Mouse (Mus musculus) ES-Bruce4 (cell line): Measurements from ENCODE around the gene Col24a1. TPM values are rescaled to one million over a fixed set of nuclear protein-coding genes. Genes with fewer than 3 reads are reported as not detected.

Source experiments
- H3K27ac ChIP-seq: 2 replicates; pipeline ENCODE4 v1.5.1; 2012; ENCODE audit warnings: low read length, inconsistent platforms; ENCODE audit not compliant: insufficient read depth
- H3K27me3 ChIP-seq: 2 replicates; pipeline ENCODE4 v1.6.1; 2012; ENCODE audit warnings: mild to moderate bottlenecking, low read length, inconsistent platforms; ENCODE audit not compliant: control insufficient read depth, poor library complexity, insufficient read depth, severe bottlenecking
- H3K36me3 ChIP-seq: 2 replicates; pipeline ENCODE4 v1.6.1; 2012; ENCODE audit warnings: inconsistent platforms, mild to moderate bottlenecking, low read length, moderate library complexity; ENCODE audit not compliant: control insufficient read depth, poor library complexity, insufficient read depth, severe bottlenecking
- H3K4me1 ChIP-seq: one replicate; pipeline ENCODE4 v1.8.1; 2011; ENCODE audit warnings: low read length; ENCODE audit not compliant: control insufficient read depth, insufficient read depth
- H3K4me3 ChIP-seq: 2 replicates; pipeline ENCODE4 v1.5.1; 2011; ENCODE audit warnings: low read depth, mild to moderate bottlenecking, low read length
- H3K9ac ChIP-seq: 2 replicates; pipeline ENCODE4 v1.6.1; 2012; ENCODE audit warnings: low read depth, mild to moderate bottlenecking, inconsistent platforms; ENCODE audit not compliant: poor library complexity, severe bottlenecking
- H3K9me3 ChIP-seq: replicated peaks from 2 replicates; pipeline ENCODE4 v1.6.1; 2012; ENCODE audit warnings: mild to moderate bottlenecking, low read length, inconsistent platforms; ENCODE audit not compliant: control insufficient read depth, poor library complexity, insufficient read depth, severe bottlenecking
- CTCF ChIP-seq: IDR thresholded peaks from one replicate; pipeline ENCODE4 v1.8.1; 2011; ENCODE audit warnings: low read depth, low read length
- EP300 ChIP-seq: IDR thresholded peaks from 2 replicates; pipeline ENCODE4 v1.6.1; 2011; ENCODE audit warnings: low read depth, low read length; ENCODE audit not compliant: insufficient read depth
- POLR2A ChIP-seq: IDR thresholded peaks from one replicate; pipeline ENCODE4 v1.8.1; 2011; ENCODE audit warnings: low read length; ENCODE audit not compliant: insufficient read depth
- polyA plus RNA-seq: library from polyadenylated mRNA; stranded (reverse); fragments of >200 nt; gene quantifications from 2 replicates; pipeline ENCODE4 v1.2.4, GENCODE M21; 2011; ENCODE audit warnings: low read depth; ENCODE audit not compliant: missing spikeins, insufficient read depth, insufficient read length

The Col24a1 gene
- polyA plus RNA-seq, 1 experiment, result 0.78 TPM

GRCm38 (mm10) chr3:145263131-145263530 is 29.1 kb upstream of the Col24a1 start:
- H3K27ac ChIP-seq, result no peak overlapping the region
- H3K36me3 ChIP-seq, result no peaks in the 10 kb centered on the region
- H3K4me1 ChIP-seq, result no peaks in the 10 kb centered on the region
- no peak overlapping the region for H3K9ac ChIP-seq
- H3K27me3 ChIP-seq, result no peaks in the 10 kb centered on the region
- no peak overlapping the region for H3K4me3 ChIP-seq
- no peaks in the 10 kb centered on the region for H3K9me3 ChIP-seq
- no peak for TF ChIP-seq CTCF
- TF ChIP-seq POLR2A, result no peak
- TF ChIP-seq EP300, result no peak

- no peak overlapping the region for H3K27ac ChIP-seq
- no peaks in the 10 kb centered on the region for H3K4me1 ChIP-seq
- no peak overlapping the region for H3K4me3 ChIP-seq
- no peaks in the 10 kb centered on the region for H3K9me3 ChIP-seq
- H3K27me3 ChIP-seq, result no peaks in the 10 kb centered on the region; the same call in 1 of the 2 replicates
- no peak overlapping the region for H3K9ac ChIP-seq
- no peaks in the 10 kb centered on the region for H3K36me3 ChIP-seq
- TF ChIP-seq CTCF, result no peak
- TF ChIP-seq EP300, result no peak
- TF ChIP-seq POLR2A, result no peak
Observed at GRCm38 (mm10) chr3:145268066-145268465, 24.2 kb upstream of the Col24a1 start.

- no peak overlapping the region for H3K9ac ChIP-seq
- no peaks in the 10 kb centered on the region for H3K9me3 ChIP-seq
- H3K27me3 ChIP-seq, result no peaks in the 10 kb centered on the region
- TF ChIP-seq POLR2A, result no peak
- no peak for TF ChIP-seq CTCF
- no peak for TF ChIP-seq EP300
- H3K4me1 ChIP-seq, result no peaks in the 10 kb centered on the region
- H3K4me3 ChIP-seq, result no peak overlapping the region
- no peak overlapping the region for H3K27ac ChIP-seq
- no peaks in the 10 kb centered on the region for H3K36me3 ChIP-seq
Observed at GRCm38 (mm10) chr3:145274191-145274590, 18.1 kb upstream of the Col24a1 start.

GRCm38 (mm10) chr3:145293207-145293606 is 935 bp downstream of the Col24a1 start:
- no peak overlapping the region for H3K9ac ChIP-seq
- no peak overlapping the region for H3K27ac ChIP-seq
- TF ChIP-seq CTCF (no peak), POLR2A (no peak), EP300 (no peak)
- H3K9me3 ChIP-seq, result no peaks in the 10 kb centered on the region
- no peaks in the 10 kb centered on the region for H3K36me3 ChIP-seq
- H3K4me1 ChIP-seq, result no peaks in the 10 kb centered on the region
- no peaks in the 10 kb centered on the region for H3K27me3 ChIP-seq
- no peak overlapping the region for H3K4me3 ChIP-seq

- TF ChIP-seq EP300 (no peak), CTCF (no peak), POLR2A (no peak)
- no peaks in the 10 kb centered on the region for H3K36me3 ChIP-seq
- H3K27me3 ChIP-seq, result no peaks in the 10 kb centered on the region
- H3K9ac ChIP-seq, result no peak overlapping the region
- H3K9me3 ChIP-seq, result no peaks in the 10 kb centered on the region
- H3K27ac ChIP-seq, result no peak overlapping the region
- no peaks in the 10 kb centered on the region for H3K4me1 ChIP-seq
- H3K4me3 ChIP-seq, result no peak overlapping the region
Observed at GRCm38 (mm10) chr3:145293623-145294307, 1.5 kb downstream of the Col24a1 start.

- Histone ChIP-seq H3K27ac (no peak overlapping the region), H3K9me3 (no peaks in the 10 kb centered on the region), H3K27me3 (no peaks in the 10 kb centered on the region), H3K4me1 (no peaks in the 10 kb centered on the region), H3K4me3 (no peak overlapping the region), H3K9ac (no peak overlapping the region), H3K36me3 (no peaks in the 10 kb centered on the region)
- TF ChIP-seq POLR2A, result no peak
Observed at GRCm38 (mm10) chr3:145299980-145300591, 7.8 kb downstream of the Col24a1 start.

- Histone ChIP-seq H3K4me3 (no peak overlapping the region), H3K9ac (no peak overlapping the region), H3K9me3 (no peaks in the 10 kb centered on the region), H3K27me3 (no peaks in the 10 kb centered on the region), H3K36me3 (no peaks in the 10 kb centered on the region), H3K4me1 (no peaks in the 10 kb centered on the region), H3K27ac (no peak overlapping the region)
- TF ChIP-seq CTCF (no peak), EP300 (no peak), POLR2A (no peak)
Observed at GRCm38 (mm10) chr3:145305311-145305710, 13.0 kb downstream of the Col24a1 start.
